Mouse (Mus musculus): Measurements from ENCODE around the gene Rfc5. TPM values are rescaled to one million over a fixed set of nuclear protein-coding genes. Genes with fewer than 3 reads are reported as not detected.
"Not testable (repeated sequence)": the region's sequence is repeated elsewhere in the genome, so short reads cannot be mapped to it uniquely, and the experiment has no call there.

Gene Rfc5
- polyA plus RNA-seq, 1 experiment from 2014 or later, result 30.7 TPM

DNA sequence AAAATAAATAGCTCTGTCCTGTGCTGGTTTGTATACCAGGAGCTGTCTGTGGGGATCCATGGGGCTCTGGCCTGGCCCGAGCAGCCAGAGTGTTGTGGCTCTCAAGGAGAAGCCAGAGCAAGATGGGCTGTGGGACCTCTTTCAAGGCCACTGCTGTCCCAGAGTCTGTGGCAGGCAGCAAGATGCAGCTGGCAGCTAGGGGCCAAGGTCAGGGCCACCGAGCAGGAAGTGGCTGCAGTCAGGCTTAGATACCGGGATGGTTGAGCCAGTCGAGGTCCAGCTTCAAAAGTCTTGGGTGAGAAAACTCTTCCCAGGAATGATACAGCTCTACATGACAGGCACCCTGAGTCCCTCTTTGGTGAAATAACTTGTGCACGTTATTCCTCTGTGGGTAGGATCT, 41.8 kb downstream of the Rfc5 start:
- DNase-seq (no peak), ATAC-seq (ENCODE audit: low FRiP score, low TSS enrichment) (no peak)
- H3K4me1 ChIP-seq (ENCODE audit: control insufficient read depth, insufficient read depth, low read length), result no peaks in the 10 kb centered on the region

GRCm38 (mm10) chr5:117346281-117346680, 42.6 kb downstream of the Rfc5 start:
- H3K9ac ChIP-seq (replicated peaks; ENCODE audit: low read length), result no peak overlapping the region
- H3K27me3 ChIP-seq (ENCODE audit: control insufficient read depth, insufficient read depth, low read length), result no peaks in the 10 kb centered on the region
- 61% methylated on average over 3 of the region's 3 CpGs for WGBS
- no peak overlapping the region for H3K27ac ChIP-seq (replicated peaks; ENCODE audit: low read depth, low read length)
- ATAC-seq (ENCODE audit: low FRiP score, low TSS enrichment) (no peak), DNase-seq (no peak)
- no peak overlapping the region for H3K4me2 ChIP-seq (ENCODE audit: low read length)
- H3K4me1 ChIP-seq (ENCODE audit: control insufficient read depth, insufficient read depth, low read length), result no peaks in the 10 kb centered on the region
- no peaks in the 10 kb centered on the region for H3K36me3 ChIP-seq (ENCODE audit: control insufficient read depth, insufficient read depth, low read length)
- no peak overlapping the region for H3K4me3 ChIP-seq (replicated peaks; ENCODE audit: low read depth, low read length)
- no peaks in the 10 kb centered on the region for H3K9me3 ChIP-seq (ENCODE audit: control insufficient read depth, low read length)

More for the DNA sequence above, 41.8 kb downstream of the Rfc5 start:
- Histone ChIP-seq H3K4me2 (ENCODE audit: low read length) (no peak overlapping the region), H3K27me3 (ENCODE audit: control insufficient read depth, insufficient read depth, low read length) (no peaks in the 10 kb centered on the region), H3K4me3 (replicated peaks; ENCODE audit: low read depth, low read length) (no peak overlapping the region), H3K9ac (replicated peaks; ENCODE audit: low read length) (no peak overlapping the region), H3K36me3 (ENCODE audit: control insufficient read depth, insufficient read depth, low read length) (no peaks in the 10 kb centered on the region), H3K27ac (replicated peaks; ENCODE audit: low read depth, low read length) (no peak overlapping the region), H3K9me3 (ENCODE audit: control insufficient read depth, low read length) (no peaks in the 10 kb centered on the region)
- 88% methylated on average over 5 of the region's 5 CpGs for WGBS

GRCm38 (mm10) chr5:117345432-117345976, 43.3 kb downstream of the Rfc5 start:
- no peak for DNase-seq
- no peaks in the 10 kb centered on the region for H3K36me3 ChIP-seq (ENCODE audit: control insufficient read depth, insufficient read depth, low read length)
- H3K4me1 ChIP-seq (ENCODE audit: control insufficient read depth, insufficient read depth, low read length), result no peaks in the 10 kb centered on the region
- no peak overlapping the region for H3K4me2 ChIP-seq (ENCODE audit: low read length)
- H3K9ac ChIP-seq (replicated peaks; ENCODE audit: low read length), result no peak overlapping the region
- no peak overlapping the region for H3K27ac ChIP-seq (replicated peaks; ENCODE audit: low read depth, low read length)
- no peak for ATAC-seq (ENCODE audit: low FRiP score, low TSS enrichment)
- H3K4me3 ChIP-seq (replicated peaks; ENCODE audit: low read depth, low read length), result no peak overlapping the region
- 82% methylated on average over 5 of the region's 5 CpGs for WGBS
- no peaks in the 10 kb centered on the region for H3K27me3 ChIP-seq (ENCODE audit: control insufficient read depth, insufficient read depth, low read length)
- no peaks in the 10 kb centered on the region for H3K9me3 ChIP-seq (ENCODE audit: control insufficient read depth, low read length)

DNA sequence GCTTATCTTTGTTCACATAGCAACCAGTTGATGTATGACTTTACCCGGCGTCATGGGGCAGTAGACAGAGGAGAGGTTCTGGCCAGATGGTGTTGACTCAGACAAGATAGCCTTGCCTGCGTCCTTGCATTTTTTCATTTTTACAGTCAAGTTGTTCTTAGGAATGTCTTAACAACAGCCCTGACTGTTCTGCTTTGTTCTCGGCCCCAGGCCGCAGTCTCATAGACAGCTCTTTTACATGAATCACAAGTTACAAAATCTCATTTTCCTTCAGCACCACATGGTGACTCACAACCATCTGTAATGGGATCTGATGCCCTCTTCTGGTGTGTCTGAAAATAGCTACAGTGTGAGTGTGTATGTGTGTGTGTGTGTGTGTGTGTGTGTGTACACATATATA, 44.4 kb downstream of the Rfc5 start:
- not testable (repeated sequence) for H3K27me3 ChIP-seq (ENCODE audit: control insufficient read depth, insufficient read depth, low read length); DNase-seq; H3K4me3 ChIP-seq (replicated peaks; ENCODE audit: low read depth, low read length); ATAC-seq (ENCODE audit: low FRiP score, low TSS enrichment); H3K9me3 ChIP-seq (ENCODE audit: control insufficient read depth, low read length); H3K4me2 ChIP-seq (ENCODE audit: low read length); H3K9ac ChIP-seq (replicated peaks; ENCODE audit: low read length); H3K4me1 ChIP-seq (ENCODE audit: control insufficient read depth, insufficient read depth, low read length); H3K27ac ChIP-seq (replicated peaks; ENCODE audit: low read depth, low read length); H3K36me3 ChIP-seq (ENCODE audit: control insufficient read depth, insufficient read depth, low read length)
- WGBS, result 93% methylated on average over 5 of the region's 5 CpGs

GRCm38 (mm10) chr5:117341896-117342295, 47.0 kb downstream of the Rfc5 start:
- 85% methylated on average over 6 of the region's 6 CpGs for WGBS
- no peak overlapping the region for H3K9ac ChIP-seq (replicated peaks; ENCODE audit: low read length)
- no peaks in the 10 kb centered on the region for H3K27me3 ChIP-seq (ENCODE audit: control insufficient read depth, insufficient read depth, low read length)
- no peaks in the 10 kb centered on the region for H3K36me3 ChIP-seq (ENCODE audit: control insufficient read depth, insufficient read depth, low read length)
- H3K27ac ChIP-seq (replicated peaks; ENCODE audit: low read depth, low read length), result no peak overlapping the region
- no peaks in the 10 kb centered on the region for H3K9me3 ChIP-seq (ENCODE audit: control insufficient read depth, low read length)
- no peak overlapping the region for H3K4me2 ChIP-seq (ENCODE audit: low read length)
- no peak for DNase-seq
- H3K4me1 ChIP-seq (ENCODE audit: control insufficient read depth, insufficient read depth, low read length), result no peaks in the 10 kb centered on the region
- H3K4me3 ChIP-seq (replicated peaks; ENCODE audit: low read depth, low read length), result no peak overlapping the region
- ATAC-seq (ENCODE audit: low FRiP score, low TSS enrichment), result no peak

GRCm38 (mm10) chr5:117340081-117340480, 48.8 kb downstream of the Rfc5 start:
- no peak overlapping the region for H3K9ac ChIP-seq (replicated peaks; ENCODE audit: low read length)
- H3K9me3 ChIP-seq (ENCODE audit: control insufficient read depth, low read length), result no peaks in the 10 kb centered on the region
- no peak overlapping the region for H3K27ac ChIP-seq (replicated peaks; ENCODE audit: low read depth, low read length)
- H3K36me3 ChIP-seq (ENCODE audit: control insufficient read depth, insufficient read depth, low read length), result no peaks in the 10 kb centered on the region
- H3K4me1 ChIP-seq (ENCODE audit: control insufficient read depth, insufficient read depth, low read length), result no peaks in the 10 kb centered on the region
- no peaks in the 10 kb centered on the region for H3K27me3 ChIP-seq (ENCODE audit: control insufficient read depth, insufficient read depth, low read length)
- 86% methylated on average over 6 of the region's 6 CpGs for WGBS
- no peak overlapping the region for H3K4me2 ChIP-seq (ENCODE audit: low read length)
- no peak overlapping the region for H3K4me3 ChIP-seq (replicated peaks; ENCODE audit: low read depth, low read length)
- ATAC-seq (ENCODE audit: low FRiP score, low TSS enrichment) (no peak), DNase-seq (no peak)

DNA sequence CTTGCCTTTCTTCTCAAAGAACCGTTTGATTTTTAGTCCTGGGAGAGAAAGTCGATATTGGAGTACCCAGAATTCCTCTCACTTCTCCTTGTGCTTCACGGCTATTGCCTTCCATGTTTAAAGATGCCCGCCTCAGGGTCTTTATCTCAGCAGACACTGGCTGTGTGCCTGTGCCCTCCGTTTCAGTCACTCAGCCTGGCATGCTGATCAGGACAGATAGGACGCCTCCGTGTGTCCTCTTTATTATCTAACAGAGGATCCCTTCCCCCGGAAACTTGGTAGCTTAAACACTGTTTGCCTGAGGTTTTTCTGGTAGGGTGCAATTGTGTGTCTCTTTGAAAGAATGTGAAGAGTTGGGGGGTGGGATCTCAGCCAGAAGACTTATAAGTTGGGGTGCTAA, 50.3 kb downstream of the Rfc5 start:
- no peak for DNase-seq
- Histone ChIP-seq H3K4me2 (ENCODE audit: low read length) (no peak overlapping the region), H3K9ac (replicated peaks; ENCODE audit: low read length) (no peak overlapping the region), H3K27ac (replicated peaks; ENCODE audit: low read depth, low read length) (no peak overlapping the region), H3K36me3 (ENCODE audit: control insufficient read depth, insufficient read depth, low read length) (no peaks in the 10 kb centered on the region), H3K9me3 (ENCODE audit: control insufficient read depth, low read length) (no peaks in the 10 kb centered on the region), H3K4me1 (ENCODE audit: control insufficient read depth, insufficient read depth, low read length) (no peaks in the 10 kb centered on the region), H3K4me3 (replicated peaks; ENCODE audit: low read depth, low read length) (no peak overlapping the region), H3K27me3 (ENCODE audit: control insufficient read depth, insufficient read depth, low read length) (no peaks in the 10 kb centered on the region)
- WGBS, result 86% methylated on average over 8 of the region's 8 CpGs
- ATAC-seq (ENCODE audit: low FRiP score, low TSS enrichment), result no peak

DNA sequence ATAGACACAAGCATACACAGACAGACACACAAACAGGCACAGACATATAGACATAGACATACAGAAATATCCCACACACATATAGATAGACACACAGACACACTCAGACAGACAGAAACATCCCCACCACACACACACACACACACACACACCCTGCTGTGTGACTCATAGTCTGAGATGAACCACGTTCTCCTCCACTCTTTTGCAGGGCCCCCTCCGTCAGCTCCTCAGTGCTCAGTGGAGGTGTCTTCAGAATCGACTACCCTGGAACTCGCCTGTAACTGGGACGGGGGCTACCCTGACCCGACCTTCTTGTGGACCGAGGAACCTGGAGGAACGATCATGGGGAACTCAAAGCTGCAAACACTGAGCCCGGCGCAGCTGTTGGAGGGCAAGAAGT, 50.8 kb downstream of the Rfc5 start:
- Histone ChIP-seq H3K27ac (replicated peaks; ENCODE audit: low read depth, low read length) (no peak overlapping the region), H3K36me3 (ENCODE audit: control insufficient read depth, insufficient read depth, low read length) (no peaks in the 10 kb centered on the region), H3K27me3 (ENCODE audit: control insufficient read depth, insufficient read depth, low read length) (no peaks in the 10 kb centered on the region), H3K9me3 (ENCODE audit: control insufficient read depth, low read length) (no peaks in the 10 kb centered on the region), H3K4me3 (replicated peaks; ENCODE audit: low read depth, low read length) (no peak overlapping the region), H3K4me1 (ENCODE audit: control insufficient read depth, insufficient read depth, low read length) (no peaks in the 10 kb centered on the region), H3K4me2 (ENCODE audit: low read length) (no peak overlapping the region), H3K9ac (replicated peaks; ENCODE audit: low read length) (no peak overlapping the region)
- ATAC-seq (ENCODE audit: low FRiP score, low TSS enrichment), result no peak
- 88% methylated on average over 10 of the region's 10 CpGs for WGBS
- no peak for DNase-seq

- no peak for DNase-seq
- no peak overlapping the region for H3K27ac ChIP-seq (replicated peaks; ENCODE audit: low read depth, low read length)
- H3K36me3 ChIP-seq (ENCODE audit: control insufficient read depth, insufficient read depth, low read length), result no peaks in the 10 kb centered on the region
- ATAC-seq (ENCODE audit: low FRiP score, low TSS enrichment), result no peak
- no peak overlapping the region for H3K4me3 ChIP-seq (replicated peaks; ENCODE audit: low read depth, low read length)
- H3K9me3 ChIP-seq (ENCODE audit: control insufficient read depth, low read length), result no peaks in the 10 kb centered on the region
- WGBS, result 89% methylated on average over 7 of the region's 7 CpGs
- no peak overlapping the region for H3K4me2 ChIP-seq (ENCODE audit: low read length)
- no peak overlapping the region for H3K9ac ChIP-seq (replicated peaks; ENCODE audit: low read length)
- H3K4me1 ChIP-seq (ENCODE audit: control insufficient read depth, insufficient read depth, low read length), result no peaks in the 10 kb centered on the region
- H3K27me3 ChIP-seq (ENCODE audit: control insufficient read depth, insufficient read depth, low read length), result no peaks in the 10 kb centered on the region
Observed at GRCm38 (mm10) chr5:117330457-117330856, 58.4 kb downstream of the Rfc5 start.
